Mouse (Mus musculus): ENCODE results near the gene Susd1. TPM values are rescaled to one million over a fixed set of nuclear protein-coding genes. Genes with fewer than 3 reads are reported as not detected.
"Not testable (repeated sequence)": the region's sequence is repeated elsewhere in the genome, so short reads cannot be mapped to it uniquely, and the experiment has no call there.

Susd1 gene
- polyA plus RNA-seq, 1 experiment from 2014 or later: 8.1 TPM

- H3K4me3 ChIP-seq: no peak overlapping the region
- H3K27me3 ChIP-seq (ENCODE audit: insufficient read depth, poor library complexity, severe bottlenecking): no peaks in the 10 kb centered on the region
- H3K27ac ChIP-seq: no peak overlapping the region
- no peak for DNase-seq (ENCODE audit: low spot score)
- H3K4me1 ChIP-seq: no peaks in the 10 kb centered on the region; the same call in 1 of the 2 replicates
- H3K36me3 ChIP-seq: no peaks in the 10 kb centered on the region
- no peaks in the 10 kb centered on the region for H3K9me3 ChIP-seq
- 75% methylated on average over 7 of the region's 7 CpGs for WGBS
These were observed 139.5 kb downstream of the Susd1 start for GRCm38 (mm10) chr4:59298719-59299496.

- Histone ChIP-seq H3K9me3 (no peaks in the 10 kb centered on the region), H3K4me3 (no peak overlapping the region), H3K27me3 (ENCODE audit: insufficient read depth, poor library complexity, severe bottlenecking) (no peaks in the 10 kb centered on the region), H3K36me3 (no peaks in the 10 kb centered on the region), H3K4me1 (no peaks in the 10 kb centered on the region; the same call in 1 of the 2 replicates), H3K27ac (no peak overlapping the region)
- DNase-seq (ENCODE audit: low spot score): no peak
- 87% methylated on average over 6 of the region's 6 CpGs for WGBS
These were observed 143.3 kb downstream of the Susd1 start for GRCm38 (mm10) chr4:59295127-59295526.

GRCm38 (mm10) chr4:59294661-59295060 lies 143.8 kb downstream of the Susd1 start:
- no peaks in the 10 kb centered on the region for H3K36me3 ChIP-seq
- 78% methylated on average over 3 of the region's 3 CpGs for WGBS
- no peak for DNase-seq (ENCODE audit: low spot score)
- H3K4me1 ChIP-seq: no peaks in the 10 kb centered on the region; the same call in 1 of the 2 replicates
- H3K27ac ChIP-seq: no peak overlapping the region
- no peaks in the 10 kb centered on the region for H3K27me3 ChIP-seq (ENCODE audit: insufficient read depth, poor library complexity, severe bottlenecking)
- no peak overlapping the region for H3K4me3 ChIP-seq
- no peaks in the 10 kb centered on the region for H3K9me3 ChIP-seq

GRCm38 (mm10) chr4:59291914-59292718 lies 146.3 kb downstream of the Susd1 start:
- Histone ChIP-seq H3K36me3 (no peaks in the 10 kb centered on the region), H3K27me3 (ENCODE audit: insufficient read depth, poor library complexity, severe bottlenecking) (no peaks in the 10 kb centered on the region), H3K4me1 (no peaks in the 10 kb centered on the region), H3K27ac (no peak overlapping the region), H3K9me3 (no peaks in the 10 kb centered on the region), H3K4me3 (no peak overlapping the region)
- 63% methylated on average over 13 of the region's 13 CpGs for WGBS
- DNase-seq (ENCODE audit: low spot score): no peak

- H3K27me3 ChIP-seq (ENCODE audit: insufficient read depth, poor library complexity, severe bottlenecking): no peaks in the 10 kb centered on the region
- no peaks in the 10 kb centered on the region for H3K36me3 ChIP-seq
- no peak overlapping the region for H3K4me3 ChIP-seq
- 70% methylated on average over 6 of the region's 6 CpGs for WGBS
- no peak overlapping the region for H3K27ac ChIP-seq
- no peaks in the 10 kb centered on the region for H3K4me1 ChIP-seq
- no peaks in the 10 kb centered on the region for H3K9me3 ChIP-seq
- DNase-seq (ENCODE audit: low spot score): no peak
These were observed 147.4 kb downstream of the Susd1 start for GRCm38 (mm10) chr4:59290972-59291576.

GRCm38 (mm10) chr4:59287103-59287502 lies 151.3 kb downstream of the Susd1 start:
- H3K27me3 ChIP-seq (ENCODE audit: insufficient read depth, poor library complexity, severe bottlenecking): no peaks in the 10 kb centered on the region
- DNase-seq (ENCODE audit: low spot score): no peak
- no peaks in the 10 kb centered on the region for H3K36me3 ChIP-seq
- H3K27ac ChIP-seq: no peak overlapping the region
- H3K4me3 ChIP-seq: no peak overlapping the region
- 69% methylated on average over 2 of the region's 2 CpGs for WGBS
- peaks cover 14% of the 10 kb centered on the region for H3K4me1 ChIP-seq
- no peaks in the 10 kb centered on the region for H3K9me3 ChIP-seq

GRCm38 (mm10) chr4:59286351-59286750 lies 152.1 kb downstream of the Susd1 start:
- H3K4me1 ChIP-seq: peaks cover 17% of the 10 kb centered on the region
- not testable (repeated sequence) for H3K9me3 ChIP-seq; DNase-seq (ENCODE audit: low spot score); H3K27me3 ChIP-seq (ENCODE audit: insufficient read depth, poor library complexity, severe bottlenecking); H3K4me3 ChIP-seq; H3K27ac ChIP-seq; H3K36me3 ChIP-seq
- 85% methylated on average over 6 of the region's 6 CpGs for WGBS

- 16% methylated on average over 8 of the region's 8 CpGs for WGBS
- Histone ChIP-seq H3K27me3 (ENCODE audit: insufficient read depth, poor library complexity, severe bottlenecking) (no peaks in the 10 kb centered on the region), H3K36me3 (no peaks in the 10 kb centered on the region), H3K4me1 (peaks cover 22% of the 10 kb centered on the region), H3K4me3 (no peak overlapping the region), H3K9me3 (no peaks in the 10 kb centered on the region), H3K27ac (peak overlapping the region; percentile 76)
- no peak for DNase-seq (ENCODE audit: low spot score)
These were observed 155.5 kb downstream of the Susd1 start for GRCm38 (mm10) chr4:59282699-59283487.

GRCm38 (mm10) chr4:59282137-59282536 lies 156.3 kb downstream of the Susd1 start:
- no peaks in the 10 kb centered on the region for H3K36me3 ChIP-seq
- H3K4me3 ChIP-seq: no peak overlapping the region
- WGBS: 19% methylated on average over 7 of the region's 7 CpGs
- H3K9me3 ChIP-seq: no peaks in the 10 kb centered on the region
- no peaks in the 10 kb centered on the region for H3K27me3 ChIP-seq (ENCODE audit: insufficient read depth, poor library complexity, severe bottlenecking)
- peak overlapping the region; percentile 52; the same call in 1 of the 2 replicates for H3K27ac ChIP-seq
- peaks cover 22% of the 10 kb centered on the region for H3K4me1 ChIP-seq
- DNase-seq (ENCODE audit: low spot score): no peak

GRCm38 (mm10) chr4:59280876-59281275 lies 157.6 kb downstream of the Susd1 start:
- DNase-seq (ENCODE audit: low spot score): no peak
- 35% methylated on average over 5 of the region's 5 CpGs for WGBS
- Histone ChIP-seq H3K27me3 (ENCODE audit: insufficient read depth, poor library complexity, severe bottlenecking) (no peaks in the 10 kb centered on the region), H3K4me3 (no peak overlapping the region), H3K36me3 (no peaks in the 10 kb centered on the region), H3K4me1 (peaks cover 22% of the 10 kb centered on the region), H3K27ac (no peak overlapping the region), H3K9me3 (no peaks in the 10 kb centered on the region)

- DNase-seq (ENCODE audit: low spot score): no peak
- H3K9me3 ChIP-seq: no peaks in the 10 kb centered on the region
- no peaks in the 10 kb centered on the region for H3K27me3 ChIP-seq (ENCODE audit: insufficient read depth, poor library complexity, severe bottlenecking)
- 91% methylated on average over 5 of the region's 5 CpGs for WGBS
- no peaks in the 10 kb centered on the region for H3K36me3 ChIP-seq
- peaks cover 25% of the 10 kb centered on the region for H3K4me1 ChIP-seq
- no peak overlapping the region for H3K4me3 ChIP-seq
- H3K27ac ChIP-seq: no peak overlapping the region
These were observed 159.3 kb downstream of the Susd1 start for GRCm38 (mm10) chr4:59279111-59279510.

GRCm38 (mm10) chr4:59278410-59278809 lies 160.0 kb downstream of the Susd1 start:
- 81% methylated on average over 7 of the region's 7 CpGs for WGBS
- DNase-seq (ENCODE audit: low spot score): no peak
- Histone ChIP-seq H3K4me1 (peaks cover 24% of the 10 kb centered on the region), H3K4me3 (no peak overlapping the region), H3K27me3 (ENCODE audit: insufficient read depth, poor library complexity, severe bottlenecking) (no peaks in the 10 kb centered on the region), H3K9me3 (no peaks in the 10 kb centered on the region), H3K27ac (no peak overlapping the region), H3K36me3 (no peaks in the 10 kb centered on the region)
